Mouse (Mus musculus) heart, embryonic 12.5 days (tissue): Measurements from ENCODE around the gene Pgbd5. TPM values are rescaled to one million over a fixed set of nuclear protein-coding genes. Genes with fewer than 3 reads are reported as not detected.

Experiments used
- ATAC-seq: fragments of 200-750 bp; cut with Nextera tagmentation; 2 replicates; pipeline ENCODE4 v1.8.0; 2017; ENCODE audit warnings: moderate TSS enrichment, moderate library complexity; ENCODE audit not compliant: insufficient number of reproducible peaks, low FRiP score
- H3K27ac ChIP-seq: fragments of 300-500 bp; sonication (generic); 2 replicates; pipeline ENCODE4 v1.5.1; 2016; ENCODE audit warnings: mild to moderate bottlenecking, moderate library complexity; ENCODE audit not compliant: poor library complexity, severe bottlenecking
- H3K27me3 ChIP-seq: fragments of 300-500 bp; sonication (generic); replicated peaks from 2 replicates; pipeline ENCODE4 v1.6.1; 2016; ENCODE audit warnings: mild to moderate bottlenecking, moderate library complexity
- H3K36me3 ChIP-seq: fragments of 300-500 bp; sonication (generic); 2 replicates; pipeline ENCODE4 v1.6.1; 2016; ENCODE audit warnings: mild to moderate bottlenecking, moderate library complexity
- H3K4me1 ChIP-seq: fragments of 300-500 bp; sonication (generic); replicated peaks from 2 replicates; pipeline ENCODE4 v1.6.1; 2016; ENCODE audit warnings: mild to moderate bottlenecking
- H3K4me2 ChIP-seq: fragments of 300-500 bp; sonication (generic); 2 replicates; pipeline ENCODE4 v1.6.1; 2016; ENCODE audit warnings: mild to moderate bottlenecking, moderate library complexity
- H3K4me3 ChIP-seq: fragments of 300-500 bp; sonication (generic); 2 replicates; pipeline ENCODE4 v1.5.1; 2016; ENCODE audit warnings: mild to moderate bottlenecking
- H3K9ac ChIP-seq: fragments of 300-500 bp; sonication (generic); 2 replicates; pipeline ENCODE4 v1.6.1; 2016; ENCODE audit warnings: mild to moderate bottlenecking, moderate library complexity
- H3K9me3 ChIP-seq: fragments of 300-500 bp; sonication (generic); replicated peaks from 2 replicates; pipeline ENCODE4 v1.6.1; 2016; ENCODE audit warnings: mild to moderate bottlenecking, moderate library complexity
- WGBS: fragments of 180-500 bp; shearing (Covaris S2); methylation state at CpG from one replicate; pipeline ENCODE4 v1.1.7; 2016; 5-methylcytosine and 5-hydroxymethylcytosine counted together
- polyA plus RNA-seq: library from polyadenylated mRNA; unstranded; fragments of >200 nt; fragmentation: Nextera tagmentation; extraction: Ambion mirVana; gene quantifications from 2 replicates; pipeline ENCODE4 v1.2.1, GENCODE M21; 2016

The Pgbd5 gene
- polyA plus RNA-seq, 1 experiment from 2014 or later = 2.5 TPM

DNA sequence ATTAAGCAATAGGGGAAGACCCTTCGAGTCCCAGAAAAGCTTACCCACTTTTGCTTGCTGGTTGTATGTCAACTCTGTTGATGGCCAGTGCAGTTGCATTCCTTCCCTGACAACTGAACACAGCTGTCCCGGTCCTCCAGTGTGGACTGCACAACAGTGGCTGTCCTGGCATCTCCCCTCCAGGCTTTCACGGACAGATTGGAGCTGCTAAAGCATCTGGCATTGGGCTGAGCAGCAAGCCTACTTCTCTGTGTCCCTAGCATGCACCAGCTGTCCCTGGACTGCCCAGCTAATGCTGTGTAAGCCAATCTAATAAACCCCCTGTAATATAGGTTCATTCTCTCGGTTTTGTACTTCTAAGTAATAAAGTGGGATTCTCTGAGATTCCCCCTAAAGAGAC, 21.2 kb upstream of the Pgbd5 start:
- Histone ChIP-seq H3K9me3 (no peaks in the 10 kb centered on the region), H3K36me3 (no peaks in the 10 kb centered on the region), H3K9ac (no peak overlapping the region), H3K4me3 (no peak overlapping the region), H3K27me3 (peaks cover 9% of the 10 kb centered on the region), H3K4me2 (no peak overlapping the region), H3K27ac (no peak overlapping the region), H3K4me1 (0 out of 2 replicates have a peak, but pooled peaks cover 3% of the 10 kb centered on the region)
- ATAC-seq = no peak
- WGBS = 53% methylated on average over 4 of the region's 4 CpGs

DNA sequence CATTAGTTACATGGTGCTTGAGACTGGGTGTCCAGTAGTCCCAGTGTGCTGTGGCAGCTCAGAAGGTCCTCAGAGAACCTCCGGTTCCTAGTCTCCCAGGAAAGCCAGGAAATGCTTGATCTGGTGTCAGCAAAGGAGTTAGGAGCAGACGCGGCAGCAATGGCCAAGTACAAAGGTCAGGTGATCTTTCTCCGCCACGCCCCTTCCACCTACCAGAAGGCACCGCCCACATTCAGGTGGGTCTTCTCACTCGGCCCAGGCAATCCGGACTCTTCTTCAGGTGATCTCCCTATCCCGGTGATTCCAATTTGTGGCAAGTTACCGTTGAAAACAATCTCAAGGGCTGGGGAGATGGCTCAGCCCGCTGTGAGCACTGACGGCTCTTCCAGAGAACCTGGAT, 20.2 kb upstream of the Pgbd5 start:
- no peaks in the 10 kb centered on the region for H3K36me3 ChIP-seq
- no peak overlapping the region for H3K4me3 ChIP-seq
- peaks cover 9% of the 10 kb centered on the region for H3K27me3 ChIP-seq
- 30% methylated on average over 12 of the region's 12 CpGs for WGBS
- 0 out of 2 replicates have a peak, but pooled peaks cover 3% of the 10 kb centered on the region for H3K4me1 ChIP-seq
- no peak overlapping the region for H3K9ac ChIP-seq
- no peak for ATAC-seq
- H3K27ac ChIP-seq = no peak overlapping the region
- H3K4me2 ChIP-seq = no peak overlapping the region
- no peaks in the 10 kb centered on the region for H3K9me3 ChIP-seq

DNA sequence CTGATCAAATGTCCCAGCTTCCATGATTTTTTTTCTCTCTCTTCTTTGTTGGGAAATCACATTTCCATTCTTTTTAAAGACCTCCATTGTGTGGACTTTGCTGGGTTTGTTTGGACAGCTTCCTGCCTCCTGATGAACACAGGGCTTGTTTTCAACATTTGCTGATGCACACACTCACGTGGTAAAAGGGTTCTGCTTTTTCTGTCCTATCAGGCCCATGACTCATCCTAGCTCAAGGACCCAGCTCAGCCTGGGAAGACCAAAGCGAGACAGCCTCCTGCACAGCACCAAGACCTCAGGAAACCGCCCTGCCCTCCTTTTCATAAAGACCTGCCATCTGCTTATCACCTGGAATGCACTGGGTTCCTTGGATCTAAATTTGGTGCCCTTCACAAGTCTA, 15.9 kb upstream of the Pgbd5 start:
- ATAC-seq = no peak
- Histone ChIP-seq H3K9ac (no peak overlapping the region), H3K4me1 (no peaks in the 10 kb centered on the region), H3K36me3 (no peaks in the 10 kb centered on the region), H3K27me3 (peaks cover 5% of the 10 kb centered on the region), H3K9me3 (0 out of 2 replicates have a peak, but pooled peaks cover 4% of the 10 kb centered on the region), H3K4me3 (no peak overlapping the region), H3K4me2 (no peak overlapping the region), H3K27ac (no peak overlapping the region)
- WGBS = 30% methylated on average over 3 of the region's 3 CpGs

DNA sequence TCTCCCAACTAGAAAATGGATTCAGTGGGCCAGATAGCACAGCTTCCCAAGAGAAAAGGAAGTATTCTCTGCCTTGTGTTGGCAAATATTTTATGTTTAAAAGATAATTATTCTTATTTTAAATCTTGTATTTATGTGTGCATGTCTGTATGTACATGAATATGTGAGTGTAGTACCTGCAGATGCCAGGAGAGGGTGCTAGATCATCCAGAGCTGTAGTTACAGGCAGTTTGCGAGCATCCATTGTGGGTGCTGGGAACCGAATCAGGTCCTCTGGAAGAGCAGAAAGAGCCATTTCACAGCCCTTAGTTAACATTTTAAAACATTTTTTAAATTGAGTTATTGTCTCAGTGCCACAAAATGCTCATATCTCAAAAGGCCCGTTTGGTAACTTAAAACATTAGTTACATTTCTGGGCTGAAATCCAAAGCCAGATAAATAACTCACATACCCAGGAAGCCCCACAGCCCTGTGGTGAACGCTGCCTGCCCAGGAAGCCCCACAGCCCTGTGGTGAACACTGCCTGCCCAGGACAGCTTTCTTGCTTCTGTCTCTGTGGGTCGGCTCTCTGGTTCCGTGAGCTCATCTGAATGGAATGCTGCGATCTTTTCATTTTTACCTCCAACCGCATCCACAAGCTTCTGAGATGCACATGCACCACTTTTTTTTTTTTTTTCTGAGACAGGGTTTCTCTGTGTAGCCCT, 10.9 kb upstream of the Pgbd5 start:
- ATAC-seq = no peak
- no peak overlapping the region for H3K4me2 ChIP-seq
- 75% methylated on average over 8 of the region's 8 CpGs for WGBS
- no peak overlapping the region for H3K9ac ChIP-seq
- H3K4me1 ChIP-seq = no peaks in the 10 kb centered on the region
- no peak overlapping the region for H3K4me3 ChIP-seq
- H3K9me3 ChIP-seq = 0 out of 2 replicates have a peak, but pooled peaks cover 4% of the 10 kb centered on the region
- H3K27me3 ChIP-seq = no peaks in the 10 kb centered on the region
- H3K27ac ChIP-seq = no peak overlapping the region
- H3K36me3 ChIP-seq = no peaks in the 10 kb centered on the region

DNA sequence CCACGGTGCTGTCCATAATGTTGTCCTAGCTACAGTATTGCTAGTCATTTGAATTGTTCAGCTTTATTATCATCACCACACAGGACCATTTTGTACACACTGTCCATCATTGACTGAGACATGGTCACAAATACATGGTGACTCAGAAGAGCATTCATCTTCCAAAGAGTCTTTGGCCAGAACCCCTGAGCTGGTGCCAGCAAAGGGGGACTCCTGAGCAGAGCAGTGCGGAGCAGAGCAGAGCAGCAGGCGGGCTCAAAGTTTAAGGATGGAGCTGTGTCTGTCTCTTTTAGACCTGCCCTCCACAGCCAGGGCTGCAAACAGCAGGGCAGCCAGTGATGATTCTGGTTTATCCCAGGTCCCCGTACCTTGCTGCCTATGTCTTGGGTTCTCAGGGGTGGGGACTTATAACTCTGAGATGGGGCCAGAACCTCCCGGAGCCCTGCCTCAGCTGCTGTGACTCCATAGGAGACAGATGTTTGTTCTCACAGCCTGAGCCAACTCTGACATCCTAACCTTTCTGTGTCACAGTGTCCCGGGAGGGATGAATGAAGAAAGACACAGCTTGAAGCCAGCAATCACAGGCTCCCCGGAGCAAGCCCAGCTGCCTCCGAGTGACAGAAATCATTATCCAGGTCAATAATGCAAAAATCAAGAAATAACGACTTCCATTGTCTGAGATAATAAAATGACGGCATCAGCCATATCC, 9.7 kb upstream of the Pgbd5 start:
- no peak overlapping the region for H3K4me2 ChIP-seq
- no peak for ATAC-seq
- no peak overlapping the region for H3K9ac ChIP-seq
- WGBS = 58% methylated on average over 10 of the region's 10 CpGs
- H3K4me3 ChIP-seq = no peak overlapping the region
- no peak overlapping the region for H3K27ac ChIP-seq
- no peaks in the 10 kb centered on the region for H3K4me1 ChIP-seq
- no peaks in the 10 kb centered on the region for H3K36me3 ChIP-seq
- no peaks in the 10 kb centered on the region for H3K27me3 ChIP-seq
- 0 out of 2 replicates have a peak, but pooled peaks cover 4% of the 10 kb centered on the region for H3K9me3 ChIP-seq

DNA sequence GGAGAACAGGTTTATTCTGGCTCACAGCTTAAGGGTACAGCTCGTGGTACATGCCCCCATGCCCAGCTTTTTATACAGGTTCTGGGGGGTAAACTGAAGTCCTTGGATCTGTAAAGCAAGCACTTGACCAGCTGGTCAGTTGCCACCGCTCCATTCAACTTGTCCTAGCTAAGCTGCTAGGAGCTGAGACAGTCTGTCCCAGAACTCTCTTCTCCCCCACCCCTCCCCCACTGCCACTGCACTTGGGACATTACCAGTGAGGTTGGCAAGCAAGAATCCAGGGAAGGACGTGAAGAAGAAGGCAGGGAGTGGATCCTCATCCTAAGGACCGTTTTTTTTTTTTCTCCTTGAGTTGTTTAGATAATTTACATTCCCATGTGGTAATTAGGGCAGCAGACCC, 2.7 kb downstream of the Pgbd5 start:
- peaks cover 13% of the 10 kb centered on the region for H3K27me3 ChIP-seq
- ATAC-seq = no peak
- H3K36me3 ChIP-seq = no peaks in the 10 kb centered on the region
- H3K4me3 ChIP-seq = no peak overlapping the region
- 25% methylated on average over 4 of the region's 4 CpGs for WGBS
- no peak overlapping the region for H3K9ac ChIP-seq
- H3K27ac ChIP-seq = no peak overlapping the region
- peaks cover 35% of the 10 kb centered on the region for H3K4me1 ChIP-seq
- H3K4me2 ChIP-seq = no peak overlapping the region
- H3K9me3 ChIP-seq = no peaks in the 10 kb centered on the region

DNA sequence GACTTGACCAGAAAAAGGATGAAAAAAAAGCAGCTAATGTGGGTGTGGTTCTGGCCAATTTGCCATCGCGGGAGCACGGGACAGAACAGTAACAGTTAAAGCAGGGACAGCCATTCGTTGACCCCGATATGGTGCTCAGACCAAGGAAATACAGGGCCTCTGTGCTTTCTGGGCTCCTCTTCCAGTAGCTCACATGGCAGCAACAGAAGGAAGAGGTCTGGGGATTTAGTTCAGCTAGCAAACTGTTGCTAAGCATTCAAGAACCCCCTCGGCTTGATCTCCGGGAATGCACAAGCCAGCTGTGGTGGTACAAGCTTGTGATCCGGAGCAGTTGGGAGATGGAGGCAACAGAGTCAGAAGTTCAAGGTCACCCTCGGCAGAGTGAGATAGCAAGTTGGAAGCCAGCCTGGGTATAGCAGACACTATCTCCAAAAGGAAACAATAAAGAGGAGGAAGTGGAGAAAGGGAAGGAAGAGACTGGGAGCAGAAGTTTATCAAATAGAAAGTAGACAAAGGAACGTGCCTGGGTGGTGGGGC, 3.7 kb downstream of the Pgbd5 start:
- Histone ChIP-seq H3K27ac (0 out of 2 replicates have a peak overlapping the region, but pooled peaks have one; percentile 23), H3K9me3 (no peaks in the 10 kb centered on the region), H3K4me2 (no peak overlapping the region), H3K27me3 (peaks cover 21% of the 10 kb centered on the region), H3K36me3 (no peaks in the 10 kb centered on the region), H3K9ac (no peak overlapping the region), H3K4me3 (no peak overlapping the region), H3K4me1 (peaks cover 45% of the 10 kb centered on the region)
- 34% methylated on average over 10 of the region's 10 CpGs for WGBS
- no peak for ATAC-seq

DNA sequence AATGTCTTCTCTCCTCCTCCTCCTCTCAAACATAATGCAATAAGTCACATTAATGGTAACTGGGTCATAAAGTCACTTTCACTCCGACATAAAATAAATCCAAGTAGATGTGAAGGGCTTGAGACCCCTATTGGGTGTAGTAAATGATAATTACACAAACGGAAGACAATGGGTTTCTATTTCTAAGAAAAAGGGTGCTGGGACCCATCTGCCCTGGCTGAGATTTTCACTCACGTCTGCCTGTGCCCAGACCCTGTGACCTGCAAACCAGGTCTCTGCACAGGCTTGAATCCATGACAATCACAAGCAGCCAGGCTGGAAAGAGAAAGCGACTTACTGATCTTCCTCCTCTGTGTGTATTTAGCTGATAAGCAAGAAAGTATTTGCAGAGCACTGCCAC, 4.3 kb downstream of the Pgbd5 start:
- Histone ChIP-seq H3K36me3 (no peaks in the 10 kb centered on the region), H3K9me3 (no peaks in the 10 kb centered on the region), H3K4me3 (no peak overlapping the region), H3K4me1 (peaks cover 49% of the 10 kb centered on the region), H3K4me2 (no peak overlapping the region), H3K27ac (no peak overlapping the region), H3K27me3 (peaks cover 21% of the 10 kb centered on the region), H3K9ac (no peak overlapping the region)
- ATAC-seq = no peak
- WGBS = 33% methylated on average over 4 of the region's 4 CpGs

DNA sequence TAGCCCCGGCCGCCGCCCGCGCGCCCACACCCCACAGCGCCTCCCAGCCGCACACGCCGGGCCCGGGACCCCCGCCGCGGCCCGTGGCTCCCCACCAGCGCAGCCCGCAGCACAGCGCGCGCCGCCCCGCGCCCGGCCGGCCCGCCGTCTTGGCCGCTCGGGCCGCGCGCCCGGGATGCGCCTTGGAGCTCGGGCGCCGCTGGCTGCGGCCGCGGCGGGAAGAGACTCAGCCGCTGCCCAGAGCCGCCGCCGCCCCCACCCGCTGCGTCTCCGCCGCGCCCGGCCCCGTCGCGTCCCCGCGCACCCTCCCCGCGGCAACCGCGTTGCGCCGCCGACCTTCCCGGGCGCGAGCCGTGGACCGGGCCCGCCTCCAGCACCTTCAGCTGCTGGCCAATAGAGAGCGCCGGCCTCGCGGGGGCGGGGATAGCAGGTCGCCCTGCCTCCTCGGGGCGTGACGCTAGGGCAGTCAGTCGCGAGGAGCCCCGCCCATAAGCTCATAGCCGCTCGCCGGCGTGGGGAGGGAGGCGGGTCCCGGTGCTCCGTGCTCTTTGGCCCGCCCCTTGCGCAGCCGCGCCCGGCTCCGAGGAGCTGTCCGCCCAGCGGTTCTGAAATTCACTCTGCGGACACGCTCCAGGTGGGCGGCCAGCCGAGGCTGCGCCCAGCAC, 5.2 kb downstream of the Pgbd5 start:
- H3K9ac ChIP-seq = peak overlapping the region; percentile 77
- 4% methylated on average over 65 of the region's 101 CpGs for WGBS
- H3K27me3 ChIP-seq = peaks cover 21% of the 10 kb centered on the region
- no peaks in the 10 kb centered on the region for H3K9me3 ChIP-seq
- peaks cover 59% of the 10 kb centered on the region for H3K4me1 ChIP-seq
- H3K36me3 ChIP-seq = no peaks in the 10 kb centered on the region
- peak overlapping the region; percentile 85 for H3K4me3 ChIP-seq
- peak overlapping the region; percentile 99 for H3K4me2 ChIP-seq
- ATAC-seq = peak; percentile 95
- H3K27ac ChIP-seq = no peak overlapping the region

DNA sequence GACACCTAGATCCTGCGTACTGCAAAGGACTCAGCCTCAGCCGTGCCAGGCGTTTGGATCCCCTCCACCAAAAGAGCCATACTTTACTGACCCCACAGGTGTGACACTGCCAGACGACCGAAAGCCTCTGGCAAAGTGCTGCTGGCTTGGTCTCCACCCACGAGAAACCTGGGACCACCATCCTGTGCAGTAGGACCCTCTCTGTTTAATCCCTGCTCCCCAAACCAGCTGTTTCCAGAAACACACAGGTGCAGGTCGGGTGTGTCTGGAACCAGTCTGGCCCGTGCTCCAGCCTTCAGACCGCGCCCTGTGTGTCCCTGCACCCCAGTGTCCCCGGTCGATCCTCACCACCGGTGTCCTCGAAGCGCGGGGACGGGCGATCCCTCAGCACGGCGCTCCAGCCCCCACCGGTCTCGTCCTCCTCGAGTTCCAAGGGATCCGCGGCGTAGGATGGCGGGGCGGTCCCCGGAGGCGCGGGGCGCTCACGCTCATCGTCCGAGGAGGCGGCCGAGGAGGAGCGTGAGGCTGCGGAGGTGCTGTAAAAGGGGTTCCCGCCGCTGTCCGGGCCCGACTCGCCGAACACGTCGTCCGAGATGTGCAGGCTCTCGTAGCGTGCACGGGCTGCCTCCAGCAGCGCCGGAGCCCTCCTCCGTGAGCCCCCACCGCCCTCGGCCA, 5.9 kb downstream of the Pgbd5 start:
- Histone ChIP-seq H3K4me1 (peaks cover 63% of the 10 kb centered on the region), H3K27ac (no peak overlapping the region), H3K27me3 (peaks cover 21% of the 10 kb centered on the region), H3K36me3 (no peaks in the 10 kb centered on the region), H3K9me3 (no peaks in the 10 kb centered on the region), H3K4me3 (peak overlapping the region; percentile 85), H3K9ac (peak overlapping the region; percentile 77), H3K4me2 (peak overlapping the region; percentile 99)
- ATAC-seq = peak; percentile 0; the same call in 1 of the 2 replicates
- 1% methylated on average over 55 of the region's 56 CpGs for WGBS
